Mouse (Mus musculus) E14TG2a.4 (cell line): ENCODE data around the gene Cdkl5.

Experiments
- H3K27me3 ChIP-seq: 2 replicates; pipeline ENCODE4 v1.6.1; 2014; ENCODE audit warnings: low read length, control low read depth; ENCODE audit not compliant: insufficient read depth
- H3K36me3 ChIP-seq: 2 replicates; pipeline ENCODE4 v1.6.1; 2014; ENCODE audit warnings: low read length, control low read depth; ENCODE audit not compliant: insufficient read depth
- H3K4me1 ChIP-seq: replicated peaks from 2 replicates; pipeline ENCODE4 v1.6.1; 2014; ENCODE audit warnings: low read depth, low read length, control low read depth
- H3K4me3 ChIP-seq: replicated peaks from 2 replicates; pipeline ENCODE4 v1.5.1; 2014; ENCODE audit warnings: mild to moderate bottlenecking, low read length
- H3K9me3 ChIP-seq: 2 replicates; pipeline ENCODE4 v1.6.1; 2014; ENCODE audit warnings: low read length, control low read depth
- CTCF ChIP-seq: conservative IDR thresholded peaks from 2 replicates; pipeline ENCODE4 v1.5.1; 2014; ENCODE audit warnings: low read length
- NANOG ChIP-seq: IDR thresholded peaks from 2 replicates; pipeline ENCODE4 v1.6.1; 2014; ENCODE audit warnings: borderline replicate concordance, low read length, mixed read lengths
- POU5F1 ChIP-seq: IDR thresholded peaks from 2 replicates; pipeline ENCODE4 v1.6.1; 2014; ENCODE audit warnings: low read length, borderline replicate concordance

Cdkl5 gene

DNA sequence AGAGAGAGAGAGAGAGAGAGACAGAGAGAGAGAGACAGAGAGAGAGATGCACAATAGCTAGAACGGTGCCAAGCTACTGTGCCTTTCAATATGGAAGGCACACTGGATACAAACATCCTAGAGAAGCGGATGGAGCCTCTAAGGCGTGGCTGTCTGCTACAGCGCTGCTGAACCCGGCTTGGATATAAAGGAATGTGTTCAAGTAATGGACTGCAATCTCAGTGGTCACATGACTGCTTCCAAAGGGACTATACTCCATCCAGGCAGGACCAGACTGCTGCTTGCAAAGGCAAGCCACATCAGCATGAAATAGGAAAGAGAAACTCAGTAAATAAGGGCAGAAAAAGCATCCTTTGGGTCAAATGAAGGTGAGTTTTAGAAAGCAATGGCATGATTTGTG lies 258.9 kb downstream of the Cdkl5 start, which contains the start of gene Ppef1:
Ppef1 (minus strand) TSS at position 116 of the 400 bp plus-strand sequence.
- Histone ChIP-seq H3K27me3 (no peaks in the 10 kb centered on the region), H3K9me3 (no peaks in the 10 kb centered on the region), H3K36me3 (no peaks in the 10 kb centered on the region), H3K4me3 (no peak within 1 kb of the TSS), H3K4me1 (no peaks in the 10 kb centered on the region)
- TF ChIP-seq NANOG: no peak
- no peak for TF ChIP-seq CTCF
- no peak for TF ChIP-seq POU5F1
